Mouse (Mus musculus): ENCODE results near the gene Olfr351.

The Olfr351 gene

GRCm38 (mm10) chr2:36862560-36862959 is at the start of gene Olfr351:
Gene Olfr351, minus strand, starts transcription at chr2:36862660.
- no peak for DNase-seq (ENCODE audit: extremely low spot score)

- DNase-seq (ENCODE audit: extremely low spot score): no peak
These were observed 42.9 kb upstream of the Olfr351 start, which contains the start of gene Olfr354 for GRCm38 (mm10) chr2:36905380-36905779. Gene Olfr354, plus strand, starts transcription at chr2:36905680.

- no peak for DNase-seq (ENCODE audit: extremely low spot score)
These were observed 34.7 kb upstream of the Olfr351 start for GRCm38 (mm10) chr2:36897114-36897513.

GRCm38 (mm10) chr2:36892836-36893235 is 30.4 kb upstream of the Olfr351 start, which contains the start of gene Olfr353:
Gene Olfr353, minus strand, starts transcription at chr2:36892936.
- no peak for DNase-seq (ENCODE audit: extremely low spot score)

- DNase-seq (ENCODE audit: extremely low spot score): no peak
These were observed 5.7 kb upstream of the Olfr351 start, which contains the start of gene Olfr352 for GRCm38 (mm10) chr2:36868160-36868559. Gene Olfr352, plus strand, starts transcription at chr2:36868460.

GRCm38 (mm10) chr2:36846010-36846409 is 16.4 kb downstream of the Olfr351 start, which contains the start of gene Olfr350:
Gene Olfr350, plus strand, starts transcription at chr2:36846310.
- DNase-seq (ENCODE audit: extremely low spot score): no peak

- no peak for DNase-seq (ENCODE audit: extremely low spot score)
These were observed 45.5 kb downstream of the Olfr351 start, which contains the start of gene Olfr3 for GRCm38 (mm10) chr2:36816932-36817331. Gene Olfr3, minus strand, starts transcription at chr2:36817032.
